Mouse (Mus musculus): ENCODE measurements around the gene Adra1d. TPM values are rescaled to one million over a fixed set of nuclear protein-coding genes. Genes with fewer than 3 reads are reported as not detected.

Adra1d gene
- polyA plus RNA-seq, 2 experiments, result 0.63 to 1.0 TPM

- H3K4me1 ChIP-seq (ENCODE audit: control insufficient read depth, insufficient read depth, low read length), result no peaks in the 10 kb centered on the region
- no peak for TF ChIP-seq POLR2A (IDR thresholded peaks at IDR 0.05; ENCODE audit: borderline replicate concordance, extremely low read depth, insufficient read depth, insufficient read length)
- 68% methylated on average over 7 of the region's 7 CpGs for WGBS
- no peaks in the 10 kb centered on the region for H3K9me3 ChIP-seq (ENCODE audit: control insufficient read depth, low read length)
- peaks cover 27% of the 10 kb centered on the region for H3K27me3 ChIP-seq (ENCODE audit: control insufficient read depth, insufficient read depth, low read length)
- no peak overlapping the region for H3K9ac ChIP-seq (ENCODE audit: low read depth, low read length, severe bottlenecking)
- H3K4me2 ChIP-seq (replicated peaks; ENCODE audit: low read depth, low read length, severe bottlenecking), result no peak overlapping the region
- DNase-seq (ENCODE audit: low spot score) (no peak), ATAC-seq (ENCODE audit: low FRiP score, low read depth) (no peak)
- H3K27ac ChIP-seq (replicated peaks; ENCODE audit: low read depth, low read length), result no peak overlapping the region
- H3K4me3 ChIP-seq (replicated peaks; ENCODE audit: low read length), result no peak overlapping the region
- H3K36me3 ChIP-seq (ENCODE audit: control insufficient read depth, insufficient read depth, low read length), result no peaks in the 10 kb centered on the region
These were observed 10.1 kb downstream of the Adra1d start for GRCm38 (mm10) chr2:131551701-131552620.

GRCm38 (mm10) chr2:131550906-131551305 lies 11.2 kb downstream of the Adra1d start:
- Histone ChIP-seq H3K4me3 (replicated peaks; ENCODE audit: low read length) (no peak overlapping the region), H3K4me2 (replicated peaks; ENCODE audit: low read depth, low read length, severe bottlenecking) (no peak overlapping the region), H3K27ac (replicated peaks; ENCODE audit: low read depth, low read length) (no peak overlapping the region), H3K27me3 (ENCODE audit: control insufficient read depth, insufficient read depth, low read length) (peaks cover 36% of the 10 kb centered on the region), H3K36me3 (ENCODE audit: control insufficient read depth, insufficient read depth, low read length) (no peaks in the 10 kb centered on the region), H3K4me1 (ENCODE audit: control insufficient read depth, insufficient read depth, low read length) (peaks cover 4% of the 10 kb centered on the region; the same call in 1 of the 2 replicates), H3K9me3 (ENCODE audit: control insufficient read depth, low read length) (no peaks in the 10 kb centered on the region), H3K9ac (ENCODE audit: low read depth, low read length, severe bottlenecking) (no peak overlapping the region)
- WGBS, result 64% methylated on average over 2 of the region's 2 CpGs
- DNase-seq (ENCODE audit: low spot score) (no peak), ATAC-seq (ENCODE audit: low FRiP score, low read depth) (no peak)
- no peak for TF ChIP-seq POLR2A (IDR thresholded peaks at IDR 0.05; ENCODE audit: borderline replicate concordance, extremely low read depth, insufficient read depth, insufficient read length)

DNA sequence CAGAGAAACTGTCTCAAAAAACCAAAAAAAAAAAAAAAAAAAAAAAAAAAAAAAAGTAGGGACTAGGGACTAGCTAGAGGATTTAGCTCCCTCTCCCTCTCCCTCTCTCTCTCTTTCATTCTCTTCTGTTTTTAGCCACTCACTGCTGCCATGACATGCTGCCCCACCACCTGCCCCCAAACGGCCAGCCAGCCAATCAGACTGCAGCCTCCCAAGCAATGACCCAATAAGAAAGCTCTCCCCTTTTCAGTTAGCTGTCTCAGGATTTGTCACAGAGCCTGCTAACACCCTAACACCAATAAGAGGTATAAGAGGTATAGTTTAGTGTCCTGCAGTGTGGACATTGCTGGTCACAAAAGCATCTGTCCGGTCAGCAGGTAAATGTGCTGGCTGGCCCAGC lies 11.6 kb downstream of the Adra1d start:
- ATAC-seq (ENCODE audit: low FRiP score, low read depth) (no peak), DNase-seq (ENCODE audit: low spot score) (no peak)
- TF ChIP-seq POLR2A (IDR thresholded peaks at IDR 0.05; ENCODE audit: borderline replicate concordance, extremely low read depth, insufficient read depth, insufficient read length), result no peak
- no peak overlapping the region for H3K27ac ChIP-seq (replicated peaks; ENCODE audit: low read depth, low read length)
- no peak overlapping the region for H3K4me2 ChIP-seq (replicated peaks; ENCODE audit: low read depth, low read length, severe bottlenecking)
- H3K27me3 ChIP-seq (ENCODE audit: control insufficient read depth, insufficient read depth, low read length), result peaks cover 40% of the 10 kb centered on the region
- 73% methylated on average over 2 of the region's 2 CpGs for WGBS
- no peak overlapping the region for H3K4me3 ChIP-seq (replicated peaks; ENCODE audit: low read length)
- peaks cover 6% of the 10 kb centered on the region; the same call in 1 of the 2 replicates for H3K4me1 ChIP-seq (ENCODE audit: control insufficient read depth, insufficient read depth, low read length)
- no peaks in the 10 kb centered on the region for H3K36me3 ChIP-seq (ENCODE audit: control insufficient read depth, insufficient read depth, low read length)
- no peaks in the 10 kb centered on the region for H3K9me3 ChIP-seq (ENCODE audit: control insufficient read depth, low read length)
- H3K9ac ChIP-seq (ENCODE audit: low read depth, low read length, severe bottlenecking), result no peak overlapping the region

GRCm38 (mm10) chr2:131549090-131549489 lies 13.0 kb downstream of the Adra1d start:
- DNase-seq (ENCODE audit: low spot score), result no peak
- H3K4me3 ChIP-seq (replicated peaks; ENCODE audit: low read length), result no peak overlapping the region
- no peaks in the 10 kb centered on the region for H3K9me3 ChIP-seq (ENCODE audit: control insufficient read depth, low read length)
- ATAC-seq (ENCODE audit: low FRiP score, low read depth), result no peak
- H3K9ac ChIP-seq (ENCODE audit: low read depth, low read length, severe bottlenecking), result no peak overlapping the region
- H3K4me2 ChIP-seq (replicated peaks; ENCODE audit: low read depth, low read length, severe bottlenecking), result no peak overlapping the region
- peaks cover 38% of the 10 kb centered on the region for H3K27me3 ChIP-seq (ENCODE audit: control insufficient read depth, insufficient read depth, low read length)
- no peaks in the 10 kb centered on the region for H3K36me3 ChIP-seq (ENCODE audit: control insufficient read depth, insufficient read depth, low read length)
- 84% methylated on average over 5 of the region's 5 CpGs for WGBS
- peaks cover 6% of the 10 kb centered on the region; the same call in 1 of the 2 replicates for H3K4me1 ChIP-seq (ENCODE audit: control insufficient read depth, insufficient read depth, low read length)
- no peak for TF ChIP-seq POLR2A (IDR thresholded peaks at IDR 0.05; ENCODE audit: borderline replicate concordance, extremely low read depth, insufficient read depth, insufficient read length)
- no peak overlapping the region for H3K27ac ChIP-seq (replicated peaks; ENCODE audit: low read depth, low read length)

DNA sequence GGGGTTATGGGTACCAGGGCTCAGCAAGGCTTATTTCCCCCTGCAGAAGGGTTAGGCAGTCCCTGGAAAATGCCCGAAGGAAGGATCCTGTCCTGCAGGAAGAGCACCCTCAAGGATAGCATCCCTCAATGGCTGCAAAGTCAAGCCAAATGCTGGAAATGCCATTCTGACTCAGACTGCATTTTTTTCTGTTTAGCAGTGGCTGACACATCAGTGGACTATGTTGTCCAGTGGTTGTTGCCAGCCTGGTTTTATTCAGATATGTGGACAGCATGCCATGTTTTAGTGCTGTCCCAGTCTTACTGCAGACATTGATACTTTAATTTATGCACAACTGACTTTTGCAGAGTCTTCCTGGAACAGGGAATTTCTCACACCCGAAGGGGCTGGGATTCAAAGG lies 13.8 kb downstream of the Adra1d start:
- peaks cover 6% of the 10 kb centered on the region; the same call in 1 of the 2 replicates for H3K4me1 ChIP-seq (ENCODE audit: control insufficient read depth, insufficient read depth, low read length)
- no peak for ATAC-seq (ENCODE audit: low FRiP score, low read depth)
- WGBS, result 74% methylated on average over 2 of the region's 2 CpGs
- no peaks in the 10 kb centered on the region for H3K9me3 ChIP-seq (ENCODE audit: control insufficient read depth, low read length)
- no peaks in the 10 kb centered on the region for H3K36me3 ChIP-seq (ENCODE audit: control insufficient read depth, insufficient read depth, low read length)
- H3K9ac ChIP-seq (ENCODE audit: low read depth, low read length, severe bottlenecking), result no peak overlapping the region
- H3K4me2 ChIP-seq (replicated peaks; ENCODE audit: low read depth, low read length, severe bottlenecking), result no peak overlapping the region
- peaks cover 37% of the 10 kb centered on the region for H3K27me3 ChIP-seq (ENCODE audit: control insufficient read depth, insufficient read depth, low read length)
- no peak overlapping the region for H3K4me3 ChIP-seq (replicated peaks; ENCODE audit: low read length)
- no peak overlapping the region for H3K27ac ChIP-seq (replicated peaks; ENCODE audit: low read depth, low read length)
- no peak for DNase-seq (ENCODE audit: low spot score)
- no peak for TF ChIP-seq POLR2A (IDR thresholded peaks at IDR 0.05; ENCODE audit: borderline replicate concordance, extremely low read depth, insufficient read depth, insufficient read length)
